Mouse (Mus musculus) limb, embryonic 11.5 days (tissue): ENCODE results near the gene Rmi2. TPM values are rescaled to one million over a fixed set of nuclear protein-coding genes. Genes with fewer than 3 reads are reported as not detected.

Source experiments
- ATAC-seq: fragments of 200-750 bp; cut with Nextera tagmentation; 2 replicates; pipeline ENCODE4 v1.8.0; 2017; ENCODE audit warnings: low read depth; ENCODE audit not compliant: insufficient number of reproducible peaks, low FRiP score, low TSS enrichment
- DNase-seq: peaks from one replicate; pipeline ENCODE4 v3.0.0-alpha.2; 2015; ENCODE audit warnings: low spot score
- H3K27ac ChIP-seq: fragments of 300-500 bp; sonication (generic); replicated peaks from 2 replicates; pipeline ENCODE4 v1.5.1; 2014; ENCODE audit warnings: low read depth, mild to moderate bottlenecking, low read length
- H3K27me3 ChIP-seq: fragments of 300-500 bp; sonication (generic); 2 replicates; pipeline ENCODE4 v1.6.1; 2014; ENCODE audit warnings: mild to moderate bottlenecking, low read length, mixed read lengths; ENCODE audit not compliant: control insufficient read depth, insufficient read depth
- H3K36me3 ChIP-seq: fragments of 300-500 bp; sonication (generic); 2 replicates; pipeline ENCODE4 v1.6.1; 2014; ENCODE audit warnings: mild to moderate bottlenecking, low read length, moderate library complexity, mixed read lengths; ENCODE audit not compliant: control insufficient read depth, insufficient read depth
- H3K4me1 ChIP-seq: fragments of 300-500 bp; sonication (generic); 2 replicates; pipeline ENCODE4 v1.6.1; 2014; ENCODE audit warnings: low read length, mixed read lengths; ENCODE audit not compliant: control insufficient read depth, insufficient read depth
- H3K4me2 ChIP-seq: fragments of 300-500 bp; sonication (generic); 2 replicates; pipeline ENCODE4 v1.6.1; 2014; ENCODE audit warnings: low read depth, mild to moderate bottlenecking, moderate library complexity; ENCODE audit not compliant: severe bottlenecking
- H3K4me3 ChIP-seq: fragments of 300-500 bp; sonication (generic); 2 replicates; pipeline ENCODE4 v1.5.1; 2014; ENCODE audit warnings: low read depth, low read length
- H3K9ac ChIP-seq: fragments of 300-500 bp; sonication (generic); 2 replicates; pipeline ENCODE4 v1.6.1; 2014; ENCODE audit warnings: mild to moderate bottlenecking, low read length
- H3K9me3 ChIP-seq: fragments of 300-500 bp; sonication (generic); 2 replicates; pipeline ENCODE4 v1.6.1; 2016; ENCODE audit warnings: low read length; ENCODE audit not compliant: control insufficient read depth
- WGBS: fragments of 180-500 bp; shearing (Covaris S2); extraction: QIAGEN DNeasy Blood & Tissue Kit; methylation state at CpG from one replicate; pipeline ENCODE4 v1.1.7; 2014; 5-methylcytosine and 5-hydroxymethylcytosine counted together
- polyA plus RNA-seq: library from polyadenylated mRNA; unstranded; fragments of >200 nt; fragmentation: Nextera tagmentation; extraction: Ambion mirVana; gene quantifications from 2 replicates; pipeline ENCODE4 v1.2.1, GENCODE M21; 2014

The Rmi2 gene
- polyA plus RNA-seq, 1 experiment from 2014 or later = 4.3 TPM

- Histone ChIP-seq H3K4me3 (no peak overlapping the region), H3K27me3 (no peaks in the 10 kb centered on the region), H3K4me1 (peaks cover 6% of the 10 kb centered on the region), H3K27ac (no peak overlapping the region), H3K9me3 (no peaks in the 10 kb centered on the region), H3K4me2 (no peak overlapping the region), H3K9ac (no peak overlapping the region), H3K36me3 (no peaks in the 10 kb centered on the region)
- DNase-seq (no peak), ATAC-seq (no peak)
- WGBS = 84% methylated on average over 6 of the region's 6 CpGs
Observed at GRCm38 (mm10) chr16:10864833-10865591, 30.2 kb downstream of the Rmi2 start.

GRCm38 (mm10) chr16:10865592-10865987, 30.7 kb downstream of the Rmi2 start:
- Histone ChIP-seq H3K4me3 (no peak overlapping the region), H3K9ac (no peak overlapping the region), H3K9me3 (no peaks in the 10 kb centered on the region), H3K36me3 (no peaks in the 10 kb centered on the region), H3K27ac (no peak overlapping the region), H3K4me1 (peaks cover 6% of the 10 kb centered on the region), H3K4me2 (no peak overlapping the region), H3K27me3 (no peaks in the 10 kb centered on the region)
- DNase-seq = no peak
- ATAC-seq = no peak

DNA sequence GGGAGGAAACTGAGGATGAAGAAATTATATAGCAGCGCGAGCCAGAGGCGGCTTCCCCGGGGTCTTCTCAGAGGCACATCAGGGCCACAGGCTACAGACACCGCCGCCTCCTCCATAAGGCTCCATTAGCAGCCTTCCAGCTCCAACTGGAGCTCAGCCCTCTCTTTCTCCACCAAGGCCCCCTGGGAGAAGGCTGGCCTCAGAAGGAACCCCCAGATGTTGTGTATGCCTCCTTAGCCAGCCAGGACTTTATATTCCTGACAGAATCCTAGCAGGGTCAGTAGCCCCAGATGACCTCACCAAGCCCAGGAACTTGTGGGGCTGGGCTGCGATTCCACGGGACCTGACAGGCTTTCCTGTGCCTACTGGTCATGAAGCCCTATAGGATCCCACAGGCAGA, 32.0 kb downstream of the Rmi2 start:
- Histone ChIP-seq H3K9ac (no peak overlapping the region), H3K27me3 (no peaks in the 10 kb centered on the region), H3K36me3 (no peaks in the 10 kb centered on the region), H3K27ac (no peak overlapping the region), H3K4me3 (no peak overlapping the region), H3K4me2 (no peak overlapping the region), H3K9me3 (no peaks in the 10 kb centered on the region), H3K4me1 (peaks cover 6% of the 10 kb centered on the region)
- no peak for ATAC-seq
- WGBS = 83% methylated on average over 8 of the region's 8 CpGs
- no peak for DNase-seq

DNA sequence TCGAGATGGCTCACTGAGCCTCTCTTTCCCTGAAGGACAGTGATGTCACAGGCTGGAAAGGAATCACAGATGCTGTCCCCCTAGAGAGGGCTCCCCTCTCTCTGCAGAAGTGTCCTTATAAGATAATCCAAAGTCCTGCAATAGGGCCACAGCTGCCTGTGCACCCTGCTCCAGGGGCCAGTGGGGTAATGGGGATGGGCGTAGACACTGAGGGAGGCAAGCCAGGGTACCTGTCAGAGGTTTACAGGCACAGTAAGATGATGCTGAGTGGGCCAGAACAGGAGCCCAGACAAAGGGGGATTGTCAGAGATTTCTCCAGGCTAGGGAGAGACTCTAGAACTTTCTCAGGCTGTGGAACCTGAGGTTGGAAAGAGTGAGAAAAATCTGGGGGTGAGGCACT, 32.6 kb downstream of the Rmi2 start:
- Histone ChIP-seq H3K9ac (no peak overlapping the region), H3K9me3 (no peaks in the 10 kb centered on the region), H3K4me1 (peaks cover 6% of the 10 kb centered on the region), H3K27ac (no peak overlapping the region), H3K27me3 (no peaks in the 10 kb centered on the region), H3K4me3 (no peak overlapping the region), H3K4me2 (no peak overlapping the region), H3K36me3 (no peaks in the 10 kb centered on the region)
- DNase-seq = no peak
- WGBS = 88% methylated on average over 2 of the region's 2 CpGs
- ATAC-seq = no peak

- Histone ChIP-seq H3K4me3 (no peak overlapping the region), H3K9ac (no peak overlapping the region), H3K4me2 (no peak overlapping the region), H3K27me3 (no peaks in the 10 kb centered on the region), H3K36me3 (no peaks in the 10 kb centered on the region), H3K27ac (no peak overlapping the region), H3K9me3 (no peaks in the 10 kb centered on the region), H3K4me1 (peaks cover 6% of the 10 kb centered on the region)
- whole genome bisulfite sequencing = 39% methylated on average over 11 of the region's 11 CpGs
- peak; percentile 83 for DNase-seq
- no peak for ATAC-seq
Observed at GRCm38 (mm10) chr16:10867904-10868440, 33.1 kb downstream of the Rmi2 start.

- Histone ChIP-seq H3K27me3 (no peaks in the 10 kb centered on the region), H3K4me3 (no peak overlapping the region), H3K4me2 (no peak overlapping the region), H3K9ac (no peak overlapping the region), H3K4me1 (peaks cover 5% of the 10 kb centered on the region), H3K36me3 (no peaks in the 10 kb centered on the region), H3K9me3 (no peaks in the 10 kb centered on the region), H3K27ac (no peak overlapping the region)
- no peak for ATAC-seq
- WGBS = 81% methylated on average over 4 of the region's 4 CpGs
- no peak for DNase-seq
Observed at GRCm38 (mm10) chr16:10870969-10871368, 36.1 kb downstream of the Rmi2 start.

GRCm38 (mm10) chr16:10872825-10873360, 38.0 kb downstream of the Rmi2 start:
- ATAC-seq = no peak
- no peaks in the 10 kb centered on the region for H3K36me3 ChIP-seq
- no peaks in the 10 kb centered on the region for H3K27me3 ChIP-seq
- no peaks in the 10 kb centered on the region for H3K9me3 ChIP-seq
- no peak overlapping the region for H3K4me2 ChIP-seq
- H3K4me3 ChIP-seq = no peak overlapping the region
- WGBS = 72% methylated on average over 4 of the region's 4 CpGs
- H3K9ac ChIP-seq = no peak overlapping the region
- no peak overlapping the region for H3K27ac ChIP-seq
- no peaks in the 10 kb centered on the region for H3K4me1 ChIP-seq
- no peak for DNase-seq

GRCm38 (mm10) chr16:10873654-10874053, 38.8 kb downstream of the Rmi2 start:
- Histone ChIP-seq H3K4me1 (no peaks in the 10 kb centered on the region), H3K4me2 (no peak overlapping the region), H3K36me3 (no peaks in the 10 kb centered on the region), H3K4me3 (no peak overlapping the region), H3K27me3 (no peaks in the 10 kb centered on the region), H3K9ac (no peak overlapping the region), H3K9me3 (no peaks in the 10 kb centered on the region), H3K27ac (no peak overlapping the region)
- DNase-seq = peak; percentile 96
- 10% methylated on average over 5 of the region's 5 CpGs for WGBS
- no peak; the same call in 1 of the 2 replicates for ATAC-seq
